Mouse (Mus musculus) lung, postnatal 25 days (tissue): ENCODE measurements around the gene March6.

Experiments
- DNase-seq: peaks from one replicate; pipeline ENCODE4 v3.0.0; 2022; ENCODE audit warnings: low spot score

Gene March6

DNA sequence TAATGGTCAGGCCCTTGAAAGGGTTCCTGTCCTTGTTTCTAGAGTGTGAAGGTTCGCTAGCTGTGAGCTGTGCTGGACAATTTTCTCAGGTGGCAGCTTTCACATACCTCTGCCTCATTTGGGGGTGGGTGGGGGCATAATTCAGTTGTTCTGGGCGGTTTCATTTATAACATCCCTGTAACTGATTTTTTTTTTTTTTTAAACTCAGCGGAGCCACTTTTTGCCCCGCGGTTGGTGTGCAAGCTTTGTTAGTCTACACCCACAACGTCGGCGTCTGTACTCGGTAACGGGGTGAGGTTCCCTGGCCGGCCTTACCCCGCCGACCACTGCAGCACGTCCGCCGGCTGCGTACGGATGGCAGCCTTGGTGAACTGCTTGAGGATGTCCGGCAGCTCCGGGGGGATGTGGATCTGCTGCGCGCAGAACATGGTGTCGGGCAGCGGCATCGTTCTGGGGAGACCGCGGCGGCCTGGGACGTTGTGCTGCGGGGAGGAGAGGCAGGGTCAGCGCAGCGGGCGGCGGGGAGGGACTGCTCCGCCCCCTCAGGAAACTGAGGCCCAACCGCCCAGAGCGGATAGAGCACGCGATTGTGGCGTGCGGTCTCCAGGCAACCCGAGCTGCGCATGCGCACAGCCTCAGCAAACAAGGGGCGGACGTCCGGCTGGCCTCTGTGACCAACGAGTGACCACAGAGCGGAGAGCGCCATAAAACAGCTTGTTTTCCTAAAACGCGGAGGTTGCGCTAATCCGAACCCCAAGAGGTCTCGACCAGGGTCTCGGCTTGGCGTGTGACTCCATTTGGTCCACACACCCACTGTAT is 77.5 kb downstream of the March6 start, which contains the start of gene Ropn1l:
Gene Ropn1l, minus strand, starts transcription at position 640 of the 819 bp plus-strand sequence.
- DNase-seq = peak; percentile 95

DNA sequence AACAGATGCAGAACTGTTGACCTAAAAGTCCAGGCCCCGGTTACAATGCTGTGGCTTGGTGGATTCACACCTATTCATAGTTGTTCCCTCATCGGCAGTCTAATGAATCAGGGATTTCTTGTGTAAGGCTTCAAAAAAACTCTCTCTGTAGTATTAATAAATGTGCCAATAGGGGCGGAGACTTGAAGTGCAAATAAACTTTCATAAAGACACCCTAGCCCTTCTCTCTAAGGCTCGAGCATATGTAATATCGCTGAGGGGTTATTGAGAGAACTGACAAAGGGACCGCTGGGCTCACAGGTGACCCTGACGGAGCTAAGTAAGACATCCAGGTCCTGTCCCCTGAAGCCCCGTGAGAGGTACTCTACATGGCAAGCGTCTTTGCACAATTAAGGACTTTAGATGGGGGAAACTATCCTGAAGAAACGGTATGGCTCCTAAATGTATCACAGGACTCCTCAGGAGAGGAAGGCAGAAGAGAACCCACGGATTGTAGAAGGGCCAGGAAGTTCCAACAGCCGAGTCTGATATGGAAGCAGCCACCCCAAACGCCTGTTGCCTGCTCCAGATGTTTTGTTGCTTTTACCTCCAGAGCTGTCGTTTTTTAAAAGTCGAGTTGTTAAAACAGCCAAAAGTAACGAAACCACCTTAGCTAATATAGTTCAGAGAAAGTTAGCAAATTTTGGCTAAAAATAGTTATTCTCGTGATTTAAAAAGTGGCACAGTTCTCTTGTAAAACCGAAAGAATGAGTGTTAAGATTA is 78.3 kb downstream of the March6 start:
- DNase-seq = peak; percentile 23

DNA sequence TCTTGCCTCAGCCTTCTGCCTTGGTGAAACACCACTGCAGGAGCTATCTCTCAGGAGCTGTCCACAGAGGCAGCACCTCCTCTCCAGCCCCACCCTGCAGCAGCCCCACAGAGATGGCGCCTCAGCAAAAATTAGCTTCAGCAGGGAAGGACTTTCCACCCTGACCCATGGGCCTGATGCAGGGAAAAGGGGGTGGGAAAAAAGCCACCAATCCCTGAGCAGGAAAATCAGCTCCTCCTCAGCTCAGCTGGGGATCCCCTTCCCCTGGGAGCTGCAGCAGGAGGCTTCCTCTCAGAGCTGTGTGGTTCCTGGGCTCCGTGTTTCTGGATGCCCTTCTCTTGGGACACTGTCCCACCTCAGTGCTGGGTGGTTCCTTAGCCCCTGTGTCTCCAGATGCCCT is 81.1 kb downstream of the March6 start:
- no peak for DNase-seq

DNA sequence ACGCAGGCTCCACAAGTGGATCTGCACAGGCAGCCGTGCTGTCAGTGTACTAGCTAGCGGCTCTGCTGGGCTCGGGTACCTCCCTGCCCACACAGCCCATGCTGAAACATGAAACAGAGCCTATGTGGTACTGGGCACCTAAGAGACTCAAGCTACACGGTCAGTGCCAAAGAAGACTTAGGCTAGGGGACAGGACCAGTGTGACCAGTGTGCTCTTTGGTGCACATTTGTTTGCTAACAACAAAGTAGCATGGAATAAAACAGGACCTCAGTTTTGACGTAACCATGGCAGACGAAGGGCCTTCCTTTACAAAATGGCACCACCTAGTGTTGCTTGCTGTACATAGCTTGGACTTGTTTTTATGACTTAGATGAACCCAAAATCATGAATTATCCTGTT is 83.7 kb downstream of the March6 start:
- DNase-seq = peak; percentile 65

DNA sequence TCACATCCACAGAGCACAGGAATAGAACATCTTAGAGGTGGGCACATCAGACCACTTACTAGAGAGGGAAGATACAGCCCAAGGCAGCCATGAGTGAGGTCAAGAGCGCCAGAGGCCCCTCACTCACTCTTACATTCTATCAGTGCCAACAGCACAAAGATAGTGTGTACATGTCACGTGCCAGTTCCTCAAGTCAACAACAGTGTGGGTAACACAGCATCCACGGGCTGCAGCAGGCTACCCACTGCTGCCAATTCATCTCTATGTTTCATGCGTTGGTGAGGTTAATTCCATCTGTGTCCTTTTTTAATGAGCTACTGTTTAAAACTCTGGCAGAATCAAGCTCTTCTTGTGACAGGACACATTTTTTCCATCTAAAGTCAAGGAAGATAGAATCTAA is 88.2 kb downstream of the March6 start:
- no peak for DNase-seq

DNA sequence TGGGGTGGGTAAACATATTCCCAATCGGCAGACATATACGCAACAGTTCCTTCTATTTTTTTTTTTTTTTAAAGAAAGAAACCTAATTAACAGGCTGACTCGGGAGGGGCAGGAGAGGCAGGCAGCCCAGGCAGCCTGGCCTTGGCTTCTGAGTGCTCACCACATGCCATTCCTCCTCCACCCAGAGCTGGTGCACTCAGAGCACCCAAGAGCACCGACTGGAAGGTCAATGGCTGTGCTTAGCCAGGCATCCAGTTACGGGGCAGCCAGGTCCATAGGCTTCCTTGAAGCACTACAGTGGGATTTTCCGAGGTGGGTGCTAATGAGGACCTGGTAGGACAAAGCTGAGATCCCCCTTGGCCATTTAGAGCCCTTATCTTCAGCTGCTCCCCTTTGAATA is 88.9 kb downstream of the March6 start:
- no peak for DNase-seq

DNA sequence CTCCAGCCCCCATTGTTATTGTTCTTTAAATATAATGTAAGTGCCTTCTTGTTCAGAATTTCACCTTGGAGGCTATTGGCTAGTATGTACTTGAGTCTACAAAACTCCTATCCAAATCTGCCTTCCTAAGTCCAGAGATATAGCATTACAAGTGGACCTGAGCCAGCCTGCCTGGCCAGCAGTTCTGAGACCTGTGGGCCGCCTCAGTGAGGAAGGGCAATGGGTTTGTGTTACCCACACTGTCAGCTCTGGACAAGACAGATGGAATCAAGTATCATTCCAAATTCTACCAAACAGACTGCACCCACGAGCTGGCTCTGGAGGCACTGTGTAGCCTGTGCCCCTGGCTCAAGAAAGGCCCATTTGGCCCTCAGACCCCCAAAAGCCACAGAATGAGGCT is 94.0 kb downstream of the March6 start:
- no peak for DNase-seq

DNA sequence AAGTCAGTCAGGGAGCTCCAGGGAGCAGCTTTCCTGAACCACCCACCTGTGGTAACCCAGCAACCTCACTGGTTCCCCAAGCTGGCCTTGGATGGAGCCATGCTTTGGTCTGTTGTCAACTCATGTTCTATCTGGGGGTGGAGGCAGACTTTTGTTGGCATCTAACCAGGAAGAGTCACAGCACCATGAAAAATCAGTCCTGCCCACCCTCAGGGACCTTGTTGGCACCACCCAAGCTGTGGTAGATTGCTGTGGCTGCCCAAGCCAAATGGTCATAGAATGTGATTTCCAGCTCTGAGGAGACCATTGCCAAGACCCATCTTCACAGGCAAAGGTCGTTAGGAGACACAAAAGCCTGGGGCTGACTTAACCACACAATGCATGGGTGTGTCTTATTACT is 94.8 kb downstream of the March6 start:
- DNase-seq = no peak

DNA sequence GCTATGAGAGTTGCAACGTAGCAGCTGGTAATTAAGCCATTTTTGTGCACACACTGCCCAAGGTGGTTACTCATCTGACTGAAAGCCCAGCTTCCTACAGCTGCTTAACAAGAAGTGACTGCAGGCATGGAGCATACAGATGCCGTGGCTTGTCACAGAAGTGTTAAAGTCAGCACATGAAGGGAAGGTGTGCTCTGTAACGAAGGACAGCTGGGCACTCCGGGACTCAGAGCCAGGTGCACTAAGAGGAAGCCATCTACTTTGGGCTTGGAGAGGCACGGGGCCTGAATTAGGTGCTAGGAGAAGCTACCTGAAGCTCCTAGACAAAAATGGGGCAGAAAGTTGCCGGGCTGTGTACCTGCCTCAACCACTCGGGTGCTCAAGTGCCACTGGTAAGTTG is 97.1 kb downstream of the March6 start:
- DNase-seq = no peak

DNA sequence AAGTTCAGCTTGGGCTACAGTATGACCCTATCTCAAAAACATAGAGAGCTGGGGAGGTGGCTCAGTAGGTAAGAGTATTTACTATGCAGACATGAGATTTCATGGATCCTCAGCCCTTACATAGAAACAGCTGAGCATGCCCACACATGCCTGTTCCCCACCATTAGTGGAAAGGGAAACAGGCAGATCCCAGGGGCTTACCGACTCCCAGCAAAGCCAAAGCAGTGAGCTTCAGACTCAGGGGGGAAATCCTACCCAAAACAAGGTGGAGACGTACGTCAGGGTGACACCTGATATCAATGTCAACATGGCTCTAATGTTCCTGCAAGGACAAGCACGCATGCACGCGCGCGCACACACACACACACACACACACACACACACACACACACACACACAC is 99.0 kb downstream of the March6 start:
- DNase-seq = no peak

DNA sequence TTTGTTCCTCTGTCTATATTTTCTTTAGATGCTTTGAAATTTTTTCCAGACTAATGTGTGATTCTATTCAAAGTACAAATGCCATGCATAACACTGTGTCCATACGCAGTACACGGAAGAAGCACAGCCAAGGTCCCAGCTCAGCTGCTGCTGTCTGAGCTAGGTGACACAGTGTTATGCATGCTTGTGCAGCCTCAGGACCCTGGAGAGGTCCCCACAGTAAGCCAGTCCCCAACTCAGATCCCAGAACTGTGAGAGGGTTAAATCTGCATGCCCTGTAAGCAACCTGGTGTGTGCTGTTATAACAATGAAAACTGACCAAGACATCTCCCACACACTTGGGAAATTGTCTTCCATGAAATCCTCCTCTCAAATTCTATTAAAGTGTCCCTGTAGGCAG is 100.8 kb downstream of the March6 start:
- DNase-seq = no peak

DNA sequence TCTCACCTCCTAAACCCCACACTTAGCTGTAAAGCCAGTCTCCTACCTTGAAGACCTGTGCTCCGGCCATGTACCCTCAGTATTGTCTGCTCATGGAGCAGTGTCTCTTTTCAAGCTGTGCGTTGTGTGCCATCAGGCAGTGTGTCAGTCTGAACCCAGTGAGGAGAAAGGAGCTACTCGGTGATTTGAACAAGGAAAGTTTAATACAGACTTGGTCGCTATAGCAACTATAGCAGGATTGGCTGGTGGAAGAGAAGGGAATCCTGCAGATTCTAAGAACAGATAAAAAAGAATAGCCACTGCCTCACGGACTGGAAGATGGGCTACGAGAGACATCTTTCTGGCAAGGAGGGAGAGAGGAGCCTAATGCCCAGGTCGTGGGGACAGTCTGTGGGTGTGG is 101.4 kb downstream of the March6 start:
- DNase-seq = no peak

DNA sequence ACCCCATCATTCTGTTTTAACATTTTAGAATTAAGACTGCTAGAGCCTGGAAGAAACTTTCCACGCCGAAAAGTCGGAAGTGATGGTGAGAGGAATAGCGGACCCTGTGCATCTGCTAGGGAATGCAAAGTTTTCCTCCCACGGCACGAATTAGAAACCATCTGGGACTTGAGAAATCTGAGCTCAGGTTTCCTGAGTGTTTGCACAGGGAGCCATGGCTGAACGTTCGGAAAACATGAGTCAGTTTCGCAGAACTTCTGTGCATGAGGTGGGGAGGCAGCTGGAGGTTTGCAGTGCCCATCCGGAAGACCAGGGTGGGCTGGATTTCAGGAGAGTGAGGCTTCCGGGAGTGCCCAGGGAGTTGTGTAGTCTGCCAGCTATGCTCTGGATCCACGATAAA is 102.3 kb downstream of the March6 start:
- DNase-seq = no peak

DNA sequence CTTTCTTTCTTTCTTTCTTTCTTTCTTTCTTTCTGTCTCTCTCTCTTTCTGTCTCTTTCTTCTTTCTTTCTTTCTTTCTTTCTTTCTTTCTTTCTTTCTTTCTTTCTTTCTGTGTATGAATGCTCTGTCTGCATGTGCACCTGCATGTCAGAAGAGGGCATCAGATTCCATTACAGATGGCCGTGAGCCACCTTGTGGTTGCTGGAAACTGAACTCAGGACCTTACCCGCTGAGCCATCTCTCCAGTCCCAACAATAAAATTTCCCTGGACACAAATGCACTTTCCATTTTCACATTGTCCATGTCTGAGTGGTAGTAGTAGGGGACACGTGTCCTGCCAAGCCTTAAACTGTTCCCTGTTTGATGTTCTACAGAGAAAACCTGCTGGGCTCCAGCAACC is 103.5 kb downstream of the March6 start:
- no peak for DNase-seq

DNA sequence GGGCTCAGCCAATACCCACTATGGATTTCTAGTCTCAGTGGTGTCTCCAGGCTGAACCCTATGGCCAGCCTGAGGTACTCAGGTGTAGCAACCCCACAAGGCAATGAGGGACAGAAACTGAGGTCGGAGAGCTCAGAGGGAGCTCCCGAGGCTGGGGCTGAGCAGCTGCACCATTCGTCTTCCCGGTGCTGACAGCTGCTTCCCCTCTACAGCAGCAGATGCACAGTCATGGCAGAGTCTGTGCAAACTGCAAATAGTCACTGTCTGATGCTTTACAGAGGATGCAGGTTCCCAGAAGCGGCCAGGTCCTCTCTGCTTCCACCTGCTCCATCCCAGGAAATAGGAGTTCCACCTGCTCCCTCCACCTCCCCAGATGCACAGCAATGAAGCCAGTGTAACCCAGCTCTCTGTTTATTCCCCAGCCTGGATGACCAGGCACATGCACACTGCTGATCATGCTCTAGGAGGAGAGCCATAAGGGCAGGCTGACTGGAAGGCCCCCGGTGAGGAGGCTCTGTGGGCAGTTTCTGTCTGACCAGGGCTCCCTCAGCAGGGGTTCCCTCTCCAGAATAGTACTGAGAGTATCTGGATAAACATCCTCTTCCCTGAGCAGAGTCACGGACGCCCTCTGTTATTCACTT is 104.7 kb downstream of the March6 start:
- DNase-seq = no peak

DNA sequence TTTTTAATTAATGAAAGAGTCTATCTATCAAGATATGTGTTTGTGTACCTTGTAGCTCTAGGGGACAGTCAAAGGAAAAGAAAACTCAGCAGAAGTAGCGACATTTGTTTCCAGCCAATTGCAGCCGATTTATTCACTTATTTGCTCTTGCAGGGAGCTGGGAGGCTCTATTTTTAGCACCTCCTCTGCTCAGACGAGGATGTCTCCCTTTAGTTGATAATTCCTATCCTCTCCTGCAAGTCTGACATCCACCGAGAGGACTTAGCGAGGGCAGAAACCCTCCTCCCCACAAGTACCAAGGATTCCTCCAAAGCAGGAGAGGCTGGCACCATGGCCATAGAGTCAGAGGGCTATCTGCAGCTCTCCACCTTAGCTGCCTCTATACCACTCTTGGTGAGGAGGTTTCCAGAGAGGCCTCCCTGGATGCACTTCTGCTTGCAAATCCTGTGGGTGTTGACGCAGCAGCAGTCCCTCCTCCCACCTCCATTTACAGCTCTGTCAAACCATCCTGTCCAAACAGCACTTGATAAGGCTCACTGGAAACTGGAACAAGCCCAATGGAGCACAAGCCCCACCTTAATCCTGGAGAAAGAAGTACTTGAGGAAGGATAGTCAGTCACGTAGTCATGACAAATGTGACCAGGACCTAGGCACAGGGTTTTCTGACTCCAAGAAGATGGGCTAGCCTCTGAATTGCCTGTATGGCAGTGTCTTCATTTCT is 108.0 kb downstream of the March6 start:
- DNase-seq = peak; percentile 44

DNA sequence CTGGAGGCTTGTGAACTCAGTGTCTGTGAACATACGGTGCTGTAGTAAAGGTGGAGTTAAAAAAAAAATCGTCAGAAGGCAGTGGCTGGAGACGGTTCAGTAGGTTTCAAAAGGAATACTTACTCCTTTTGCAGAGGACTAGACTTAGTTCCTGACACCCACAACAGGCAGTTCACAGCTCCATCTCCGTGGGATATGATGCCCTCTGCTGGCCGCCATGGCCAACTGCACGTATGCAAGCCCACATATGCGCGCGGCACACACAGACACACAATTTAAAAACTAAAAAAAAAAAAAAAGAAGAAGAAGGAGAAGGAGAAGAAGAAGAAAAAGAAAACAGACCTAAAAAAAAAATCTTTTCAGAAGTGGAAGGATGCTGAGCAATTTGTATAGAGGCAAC is 111.8 kb downstream of the March6 start:
- DNase-seq = peak; percentile 48

DNA sequence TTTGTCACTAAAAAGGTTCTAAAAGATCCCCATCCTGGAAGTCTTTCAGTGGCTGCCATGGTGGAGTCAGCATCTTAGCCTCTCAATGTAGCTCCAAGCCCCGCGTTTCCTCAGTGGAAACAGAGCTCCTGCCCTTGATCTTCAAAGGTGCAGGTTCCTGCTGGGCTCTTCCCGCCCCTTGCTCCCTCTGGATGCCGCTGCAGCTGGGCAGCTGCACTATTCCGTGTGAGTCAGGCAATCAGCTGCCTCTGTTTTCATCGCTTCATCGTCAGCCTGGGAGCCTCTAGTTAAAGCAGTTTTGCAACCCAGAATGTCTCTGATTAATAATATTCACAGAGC is 112.2 kb downstream of the March6 start:
- no peak for DNase-seq

DNA sequence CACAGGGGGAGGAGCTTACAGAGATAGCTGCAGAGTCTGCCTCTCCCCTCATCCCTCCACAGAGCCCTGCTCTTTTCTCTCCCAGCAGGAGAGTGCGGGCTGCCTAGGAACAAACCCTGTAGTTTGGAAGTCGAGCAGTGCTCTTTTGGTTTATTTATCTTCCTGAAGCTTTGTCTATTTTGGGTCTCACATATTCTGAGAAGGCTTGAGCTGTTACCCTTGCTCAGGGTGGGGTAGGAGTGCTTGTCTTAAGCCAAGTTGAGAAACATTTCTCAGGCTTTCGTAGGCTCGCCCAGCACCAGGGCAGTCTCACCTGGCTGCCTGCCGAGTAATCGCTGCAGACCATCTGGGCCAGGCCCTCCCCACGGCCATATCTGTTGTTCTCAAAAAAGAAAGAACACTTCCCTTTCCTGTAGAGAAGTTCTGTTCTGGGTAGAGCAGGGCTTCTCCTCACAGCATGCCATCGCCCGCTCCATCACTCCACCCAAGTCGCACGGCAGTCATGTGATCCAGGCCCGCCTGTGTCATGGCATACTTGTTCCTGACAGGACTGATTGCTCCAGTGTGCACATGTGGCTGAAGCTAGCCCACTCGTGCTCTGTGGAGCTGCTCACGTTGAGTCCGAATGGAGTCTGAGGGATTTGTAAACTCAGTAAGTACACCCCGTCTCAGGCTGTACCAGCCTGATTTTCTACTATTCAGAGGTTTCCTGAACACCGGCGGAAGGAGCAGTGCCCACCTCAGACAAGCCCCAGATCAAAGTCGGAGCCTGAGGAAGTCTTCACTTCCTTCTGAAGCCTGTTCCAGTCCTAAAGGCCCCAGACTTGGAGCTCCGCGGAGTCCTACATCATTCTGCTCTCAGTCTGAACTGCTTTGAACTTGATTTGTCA is 112.8 kb downstream of the March6 start:
- DNase-seq = peak; percentile 87

DNA sequence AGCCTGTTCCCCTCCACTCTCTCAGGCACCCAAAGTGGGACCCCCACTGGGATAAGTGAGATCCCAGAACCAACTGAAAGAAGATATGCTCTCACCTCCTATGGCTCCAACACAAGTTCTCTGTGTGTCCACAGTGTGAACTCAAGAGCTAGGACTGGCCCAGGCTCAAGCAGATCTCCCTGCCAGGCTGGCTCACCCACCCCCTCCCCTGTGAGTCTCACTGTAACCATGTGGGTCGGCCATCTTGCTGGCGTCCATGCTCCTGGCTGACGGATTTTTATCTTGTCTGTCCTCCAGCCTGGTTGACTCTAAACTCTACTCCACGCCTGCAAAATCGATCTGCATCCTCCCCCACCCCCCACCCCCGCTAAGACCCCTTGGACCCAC is 113.5 kb downstream of the March6 start:
- DNase-seq = no peak

DNA sequence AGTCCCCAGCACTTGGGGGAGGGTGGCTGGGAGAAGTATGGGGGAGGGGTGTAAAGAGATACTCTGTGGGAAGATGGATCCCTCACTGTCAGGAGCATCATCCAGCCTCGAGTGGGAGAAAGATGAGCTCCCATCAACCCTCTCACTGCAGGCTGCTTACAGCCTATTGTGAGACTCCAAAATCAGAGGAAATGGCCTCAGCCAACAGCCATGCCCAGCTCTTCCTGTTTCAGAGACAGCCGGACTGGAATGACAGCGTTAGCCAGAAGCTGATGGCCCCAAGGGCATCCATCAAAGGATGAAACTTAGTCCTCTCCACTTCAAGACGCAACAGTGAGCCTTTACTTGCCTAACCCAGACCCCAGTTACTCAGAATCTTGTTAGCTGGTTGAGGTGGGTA is 115.7 kb downstream of the March6 start:
- peak; percentile 70 for DNase-seq
